Mouse (Mus musculus) heart, adult 9 months (tissue): ENCODE data around the gene Eras.
"Not testable (repeated sequence)": the region's sequence is repeated elsewhere in the genome, so short reads cannot be mapped to it uniquely, and the experiment has no call there.

Source experiments
- DNase-seq, 2 experiments: peaks; one replicate each; pipeline ENCODE4 v3.0.0; 2022; ENCODE audit warnings: low spot score in 2 of 2

Eras gene

GRCm38 (mm10) chrX:7928270-7928790 is at the start of gene Eras:
Gene Eras (minus strand): TSS chrX:7928607.
- DNase-seq: no peak

- DNase-seq: no peak
Measured at GRCm38 (mm10) chrX:7977892-7978291, 49.5 kb upstream of the Eras start, which contains the start of gene Gata1. Gene Gata1 (minus strand): TSS chrX:7978071.

GRCm38 (mm10) chrX:7971292-7971691 is 42.9 kb upstream of the Eras start:
- no peak for DNase-seq

GRCm38 (mm10) chrX:7968899-7969298 is 40.5 kb upstream of the Eras start:
- no peak for DNase-seq

- DNase-seq: no peak
Measured at GRCm38 (mm10) chrX:7968226-7968625, 39.8 kb upstream of the Eras start.

- DNase-seq: no peak
Measured at GRCm38 (mm10) chrX:7967596-7968201, 39.3 kb upstream of the Eras start.

GRCm38 (mm10) chrX:7966161-7966560 is 37.8 kb upstream of the Eras start:
- no peak for DNase-seq

GRCm38 (mm10) chrX:7963829-7964626 is 35.6 kb upstream of the Eras start:
- no peak for DNase-seq

GRCm38 (mm10) chrX:7958868-7959267 is 30.5 kb upstream of the Eras start:
- no peak for DNase-seq

- DNase-seq: no peak
Measured at GRCm38 (mm10) chrX:7950091-7950490, 21.7 kb upstream of the Eras start.

GRCm38 (mm10) chrX:7947900-7948492 is 19.6 kb upstream of the Eras start:
- peak; percentile 94 to 96 for DNase-seq

GRCm38 (mm10) chrX:7947108-7947899 is 18.9 kb upstream of the Eras start, which contains the start of gene Hdac6:
Gene Hdac6 (minus strand): TSS chrX:7947889.
- DNase-seq: peak in 1 of 2 experiments; percentile 2

- no peak for DNase-seq
Measured at GRCm38 (mm10) chrX:7945618-7946017, 17.2 kb upstream of the Eras start.

- DNase-seq: no peak
Measured at GRCm38 (mm10) chrX:7937667-7938066, 9.3 kb upstream of the Eras start.

- DNase-seq: no peak
Measured at GRCm38 (mm10) chrX:7936874-7937273, 8.5 kb upstream of the Eras start.

- no peak for DNase-seq
Measured at GRCm38 (mm10) chrX:7927116-7927515, 1.3 kb downstream of the Eras start.

GRCm38 (mm10) chrX:7926266-7926665 is 2.1 kb downstream of the Eras start:
- no peak for DNase-seq

- no peak for DNase-seq
Measured at GRCm38 (mm10) chrX:7922032-7922431, 6.4 kb downstream of the Eras start.

GRCm38 (mm10) chrX:7919601-7920383 is 8.6 kb downstream of the Eras start, which contains the start of gene Pcsk1n:
Gene Pcsk1n (plus strand): TSS chrX:7919822.
- no peak for DNase-seq

GRCm38 (mm10) chrX:7917960-7918359 is 10.4 kb downstream of the Eras start:
- not testable (repeated sequence) for DNase-seq

- DNase-seq: peak in 1 of 2 experiments; percentile 12
Measured at GRCm38 (mm10) chrX:7915669-7916068, 12.7 kb downstream of the Eras start.
